Mouse (Mus musculus): ENCODE results near the gene Dusp1. TPM values are rescaled to one million over a fixed set of nuclear protein-coding genes. Genes with fewer than 3 reads are reported as not detected.

The Dusp1 gene
- total RNA-seq, 2 experiments from 2014 or later = 73.0 to 89.6 TPM

DNA sequence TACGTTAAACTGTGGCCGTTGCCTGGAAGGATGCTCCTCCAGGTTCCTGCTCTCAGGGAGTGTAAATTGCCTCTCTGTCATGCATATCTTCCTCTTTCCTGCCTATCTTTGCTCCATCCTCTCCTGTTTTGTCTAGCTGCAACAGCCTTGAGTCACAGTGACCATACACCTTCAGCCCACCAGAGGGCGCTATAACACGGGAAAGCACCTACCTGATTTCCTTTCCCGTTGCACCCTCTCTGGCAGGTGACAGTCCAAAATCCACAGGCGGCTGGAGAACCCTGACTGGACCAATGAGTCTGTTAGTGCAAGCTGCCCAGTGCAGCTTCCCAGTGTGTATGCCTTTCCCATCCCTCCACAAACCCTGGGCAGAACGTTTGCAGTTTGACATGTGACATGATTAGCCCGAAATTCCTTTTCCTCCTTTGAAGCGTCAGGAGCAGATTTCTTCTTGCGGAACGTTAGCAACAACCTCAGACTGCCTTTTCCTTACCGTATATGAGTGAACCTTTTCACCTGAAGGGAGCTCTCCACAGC is 99.2 kb downstream of the Dusp1 start:
- TF ChIP-seq CTCF (IDR thresholded peaks at IDR 0.05) = peak; percentile 89
- DNase-seq = peak; percentile 83
- Histone ChIP-seq H3K4me3 (peak overlapping the region; percentile 29), H3K27ac (peak overlapping the region; percentile 92)
- intact Hi-C loops (cut with DNase I) = no loop called here

DNA sequence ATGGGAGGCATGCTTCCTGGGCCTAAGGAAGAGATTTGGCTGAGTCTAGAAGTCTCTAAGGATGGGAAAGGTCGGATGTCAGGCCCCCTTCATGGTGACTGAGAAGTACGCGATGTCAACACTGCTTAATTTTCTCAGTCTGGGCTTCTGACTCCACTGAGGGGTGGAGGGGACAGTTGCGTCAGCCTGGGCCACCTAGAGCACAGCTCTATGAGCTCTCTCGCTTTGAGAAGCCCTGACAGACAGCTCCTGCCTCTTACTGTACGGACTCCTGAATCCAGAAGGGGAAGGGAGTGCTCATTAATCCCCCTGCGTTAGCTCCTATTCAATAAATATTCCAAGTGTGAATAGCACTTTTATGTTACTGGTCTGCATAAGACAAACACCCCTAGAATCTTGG is 103.9 kb downstream of the Dusp1 start:
- Histone ChIP-seq H3K4me3 (no peak overlapping the region), H3K27ac (0 out of 2 replicates have a peak overlapping the region, but pooled peaks have one; percentile 2)
- no peak for DNase-seq
- intact Hi-C loops (cut with DNase I) = loop anchor here (10.0 kb wide), 1 partner anchor 427 kb away; no protein-coding TSS in a partner anchor
- no peak for TF ChIP-seq CTCF (IDR thresholded peaks at IDR 0.05)

DNA sequence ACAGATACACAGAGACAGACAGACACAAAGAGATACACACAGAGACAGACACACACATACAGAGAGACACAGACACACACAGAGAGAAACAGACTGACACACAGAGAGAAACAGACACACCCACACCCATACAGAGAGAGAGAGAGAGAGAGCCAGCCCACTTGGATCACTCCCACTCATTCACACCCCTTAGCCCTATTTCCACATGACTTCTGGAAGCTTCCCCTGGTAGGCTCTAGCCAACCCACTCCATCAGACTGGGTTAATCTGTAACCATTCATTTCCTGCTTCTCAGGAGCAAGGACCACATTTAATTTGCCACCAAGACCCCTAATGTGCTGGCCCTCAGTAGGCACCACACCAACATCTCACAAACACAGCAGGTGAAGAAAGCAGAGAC is 104.4 kb downstream of the Dusp1 start:
- no peak for DNase-seq
- intact Hi-C loops (cut with DNase I) = loop anchor here (10.0 kb wide), 1 partner anchor 427 kb away; no protein-coding TSS in a partner anchor
- H3K4me3 ChIP-seq = no peak overlapping the region
- H3K27ac ChIP-seq = 0 out of 2 replicates have a peak overlapping the region, but pooled peaks have one; percentile 3
- TF ChIP-seq CTCF (IDR thresholded peaks at IDR 0.05) = no peak

Small RNA genes lying within 50 kb of the gene (microRNA-seq; reads per million reads assigned to microRNA genes)
- gene Gm22420 = not detected

Other genes with a start within 250 kb of the Dusp1 start
- 1 to 10 TPM; 2.3 to 2.6 TPM for gene Neurl1b, start 147.3 kb downstream of the Dusp1 start, total RNA-seq (2021)
- gene Ergic1, start 639 bp downstream of the Dusp1 start, total RNA-seq (2021) = 10 to 100 TPM; 40.3 to 60.3 TPM
- gene Atp6v0e, start 101.1 kb upstream of the Dusp1 start, total RNA-seq (2021) = 10 to 100 TPM; 28.7 to 31.2 TPM
- gene Crebrf, start 153.5 kb upstream of the Dusp1 start, total RNA-seq (2021) = 10 to 100 TPM; 39.6 to 40.2 TPM
- 10 to 100 TPM; 27.3 to 30.3 TPM for gene Bnip1, start 218.9 kb upstream of the Dusp1 start, total RNA-seq (2021)